Mouse (Mus musculus): ENCODE measurements around the gene Gm12216.
A peak's percentile ranks its signal among the peaks of the same experiment; 100 is the strongest.

Gm12216 gene

GRCm38 (mm10) chr11:53821945-53822338, 37.1 kb downstream of the Gm12216 start:
- no peak for DNase-seq (ENCODE audit: low spot score in 2 of 2)

GRCm38 (mm10) chr11:53821230-53821944, 37.7 kb downstream of the Gm12216 start:
- DNase-seq (ENCODE audit: low spot score in 2 of 2) = peak in 1 of 2 experiments; percentile 44

- DNase-seq (ENCODE audit: low spot score in 2 of 2) = no peak
Observed at GRCm38 (mm10) chr11:53820516-53821170, 38.4 kb downstream of the Gm12216 start.

GRCm38 (mm10) chr11:53819511-53819910, 39.5 kb downstream of the Gm12216 start:
- DNase-seq (ENCODE audit: low spot score in 2 of 2) = no peak

GRCm38 (mm10) chr11:53818794-53819193, 40.3 kb downstream of the Gm12216 start:
- peak; percentile 65 to 75 for DNase-seq (ENCODE audit: low spot score in 2 of 2)

GRCm38 (mm10) chr11:53816841-53817375, 42.1 kb downstream of the Gm12216 start:
- no peak for DNase-seq (ENCODE audit: low spot score in 2 of 2)

GRCm38 (mm10) chr11:53814810-53815209, 44.2 kb downstream of the Gm12216 start:
- no peak for DNase-seq (ENCODE audit: low spot score in 2 of 2)

- peak; percentile 86 to 87 for DNase-seq (ENCODE audit: low spot score in 2 of 2)
Observed at GRCm38 (mm10) chr11:53813001-53813868, 45.8 kb downstream of the Gm12216 start.

GRCm38 (mm10) chr11:53811312-53811711, 47.7 kb downstream of the Gm12216 start:
- DNase-seq (ENCODE audit: low spot score in 2 of 2) = no peak

- no peak for DNase-seq (ENCODE audit: low spot score in 2 of 2)
Observed at GRCm38 (mm10) chr11:53810749-53811148, 48.3 kb downstream of the Gm12216 start.

GRCm38 (mm10) chr11:53810156-53810555, 48.9 kb downstream of the Gm12216 start:
- no peak for DNase-seq (ENCODE audit: low spot score in 2 of 2)

- no peak for DNase-seq (ENCODE audit: low spot score in 2 of 2)
Observed at GRCm38 (mm10) chr11:53809354-53809753, 49.7 kb downstream of the Gm12216 start.

- peak; percentile 89 for DNase-seq (ENCODE audit: low spot score in 2 of 2)
Observed at GRCm38 (mm10) chr11:53805786-53806185, 53.3 kb downstream of the Gm12216 start.

- DNase-seq (ENCODE audit: low spot score in 2 of 2) = no peak
Observed at GRCm38 (mm10) chr11:53804569-53805344, 54.3 kb downstream of the Gm12216 start.

GRCm38 (mm10) chr11:53803494-53803893, 55.6 kb downstream of the Gm12216 start:
- DNase-seq (ENCODE audit: low spot score in 2 of 2) = no peak

GRCm38 (mm10) chr11:53803093-53803492, 56.0 kb downstream of the Gm12216 start:
- no peak for DNase-seq (ENCODE audit: low spot score in 2 of 2)

- no peak for DNase-seq (ENCODE audit: low spot score in 2 of 2)
Observed at GRCm38 (mm10) chr11:53800975-53801374, 58.1 kb downstream of the Gm12216 start.

- DNase-seq (ENCODE audit: low spot score in 2 of 2) = no peak
Observed at GRCm38 (mm10) chr11:53800036-53800435, 59.0 kb downstream of the Gm12216 start.

- DNase-seq (ENCODE audit: low spot score in 2 of 2) = no peak
Observed at GRCm38 (mm10) chr11:53798041-53798711, 60.9 kb downstream of the Gm12216 start.

GRCm38 (mm10) chr11:53797386-53797920, 61.6 kb downstream of the Gm12216 start:
- no peak for DNase-seq (ENCODE audit: low spot score in 2 of 2)
